Mouse (Mus musculus) heart, embryonic 12.5 days (tissue): ENCODE results near the gene Cd93. TPM values are rescaled to one million over a fixed set of nuclear protein-coding genes. Genes with fewer than 3 reads are reported as not detected.

Experiments used
- ATAC-seq: fragments of 200-750 bp; cut with Nextera tagmentation; 2 replicates; pipeline ENCODE4 v1.8.0; 2017; ENCODE audit warnings: moderate TSS enrichment, moderate library complexity; ENCODE audit not compliant: insufficient number of reproducible peaks, low FRiP score
- H3K27ac ChIP-seq: fragments of 300-500 bp; sonication (generic); 2 replicates; pipeline ENCODE4 v1.5.1; 2016; ENCODE audit warnings: mild to moderate bottlenecking, moderate library complexity; ENCODE audit not compliant: poor library complexity, severe bottlenecking
- H3K27me3 ChIP-seq: fragments of 300-500 bp; sonication (generic); replicated peaks from 2 replicates; pipeline ENCODE4 v1.6.1; 2016; ENCODE audit warnings: mild to moderate bottlenecking, moderate library complexity
- H3K36me3 ChIP-seq: fragments of 300-500 bp; sonication (generic); 2 replicates; pipeline ENCODE4 v1.6.1; 2016; ENCODE audit warnings: mild to moderate bottlenecking, moderate library complexity
- H3K4me1 ChIP-seq: fragments of 300-500 bp; sonication (generic); replicated peaks from 2 replicates; pipeline ENCODE4 v1.6.1; 2016; ENCODE audit warnings: mild to moderate bottlenecking
- H3K4me2 ChIP-seq: fragments of 300-500 bp; sonication (generic); 2 replicates; pipeline ENCODE4 v1.6.1; 2016; ENCODE audit warnings: mild to moderate bottlenecking, moderate library complexity
- H3K4me3 ChIP-seq: fragments of 300-500 bp; sonication (generic); 2 replicates; pipeline ENCODE4 v1.5.1; 2016; ENCODE audit warnings: mild to moderate bottlenecking
- H3K9ac ChIP-seq: fragments of 300-500 bp; sonication (generic); 2 replicates; pipeline ENCODE4 v1.6.1; 2016; ENCODE audit warnings: mild to moderate bottlenecking, moderate library complexity
- H3K9me3 ChIP-seq: fragments of 300-500 bp; sonication (generic); replicated peaks from 2 replicates; pipeline ENCODE4 v1.6.1; 2016; ENCODE audit warnings: mild to moderate bottlenecking, moderate library complexity
- WGBS: fragments of 180-500 bp; shearing (Covaris S2); methylation state at CpG from one replicate; pipeline ENCODE4 v1.1.7; 2016; 5-methylcytosine and 5-hydroxymethylcytosine counted together
- polyA plus RNA-seq: library from polyadenylated mRNA; unstranded; fragments of >200 nt; fragmentation: Nextera tagmentation; extraction: Ambion mirVana; gene quantifications from 2 replicates; pipeline ENCODE4 v1.2.1, GENCODE M21; 2016

Gene Cd93
- polyA plus RNA-seq, 1 experiment from 2014 or later = 27.3 TPM

- Histone ChIP-seq H3K9me3 (no peaks in the 10 kb centered on the region), H3K4me2 (peak overlapping the region; percentile 50), H3K27ac (peak overlapping the region; percentile 87), H3K9ac (peak overlapping the region; percentile 71), H3K36me3 (no peaks in the 10 kb centered on the region), H3K4me3 (peak overlapping the region; percentile 46), H3K4me1 (peaks cover 22% of the 10 kb centered on the region), H3K27me3 (no peaks in the 10 kb centered on the region)
- WGBS = 73% methylated on average over 4 of the region's 4 CpGs
- no peak for ATAC-seq
These were observed 653 bp downstream of the Cd93 start for GRCm38 (mm10) chr2:148442710-148443109.

- H3K4me2 ChIP-seq = peak overlapping the region; percentile 50
- H3K27ac ChIP-seq = peak overlapping the region; percentile 87
- WGBS = 76% methylated on average over 4 of the region's 4 CpGs
- no peaks in the 10 kb centered on the region for H3K9me3 ChIP-seq
- H3K27me3 ChIP-seq = no peaks in the 10 kb centered on the region
- peaks cover 22% of the 10 kb centered on the region for H3K4me1 ChIP-seq
- H3K4me3 ChIP-seq = peak overlapping the region; percentile 46
- H3K36me3 ChIP-seq = no peaks in the 10 kb centered on the region
- H3K9ac ChIP-seq = peak overlapping the region; percentile 71
- no peak for ATAC-seq
These were observed 1.2 kb downstream of the Cd93 start for GRCm38 (mm10) chr2:148442172-148442571.

GRCm38 (mm10) chr2:148441421-148441820, 1.9 kb downstream of the Cd93 start:
- H3K9me3 ChIP-seq = no peaks in the 10 kb centered on the region
- no peaks in the 10 kb centered on the region for H3K36me3 ChIP-seq
- H3K4me1 ChIP-seq = peaks cover 20% of the 10 kb centered on the region
- WGBS = 59% methylated on average over 10 of the region's 10 CpGs
- peak overlapping the region; percentile 71 for H3K9ac ChIP-seq
- peak overlapping the region; percentile 50 for H3K4me2 ChIP-seq
- H3K27ac ChIP-seq = peak overlapping the region; percentile 87
- H3K4me3 ChIP-seq = peak overlapping the region; percentile 46
- no peak for ATAC-seq
- no peaks in the 10 kb centered on the region for H3K27me3 ChIP-seq

GRCm38 (mm10) chr2:148439691-148440276, 3.6 kb downstream of the Cd93 start:
- Histone ChIP-seq H3K27ac (0 out of 2 replicates have a peak overlapping the region, but pooled peaks have one; percentile 31), H3K36me3 (no peaks in the 10 kb centered on the region), H3K4me2 (peak overlapping the region; percentile 50), H3K9ac (no peak overlapping the region), H3K4me3 (peak overlapping the region; percentile 46), H3K9me3 (no peaks in the 10 kb centered on the region), H3K4me1 (peaks cover 21% of the 10 kb centered on the region), H3K27me3 (no peaks in the 10 kb centered on the region)
- no peak for ATAC-seq
- WGBS = 26% methylated on average over 3 of the region's 3 CpGs

GRCm38 (mm10) chr2:148436285-148436684, 7.1 kb downstream of the Cd93 start:
- H3K9ac ChIP-seq = no peak overlapping the region
- peak overlapping the region; percentile 17; the same call in 1 of the 2 replicates for H3K4me2 ChIP-seq
- H3K4me1 ChIP-seq = peaks cover 4% of the 10 kb centered on the region; the same call in 1 of the 2 replicates
- no peak for ATAC-seq
- 33% methylated on average over 3 of the region's 3 CpGs for WGBS
- H3K9me3 ChIP-seq = no peaks in the 10 kb centered on the region
- no peaks in the 10 kb centered on the region for H3K27me3 ChIP-seq
- H3K36me3 ChIP-seq = no peaks in the 10 kb centered on the region
- no peak overlapping the region for H3K4me3 ChIP-seq
- H3K27ac ChIP-seq = no peak overlapping the region

- WGBS = 40% methylated on average over 2 of the region's 2 CpGs
- ATAC-seq = no peak
- no peak overlapping the region for H3K9ac ChIP-seq
- no peak overlapping the region for H3K4me2 ChIP-seq
- H3K36me3 ChIP-seq = no peaks in the 10 kb centered on the region
- H3K27ac ChIP-seq = no peak overlapping the region
- no peaks in the 10 kb centered on the region for H3K9me3 ChIP-seq
- H3K4me3 ChIP-seq = no peak overlapping the region
- no peaks in the 10 kb centered on the region for H3K27me3 ChIP-seq
- peaks cover 4% of the 10 kb centered on the region; the same call in 1 of the 2 replicates for H3K4me1 ChIP-seq
These were observed 11.0 kb downstream of the Cd93 start for GRCm38 (mm10) chr2:148432346-148432745.

GRCm38 (mm10) chr2:148430941-148431340, 12.4 kb downstream of the Cd93 start:
- Histone ChIP-seq H3K27ac (no peak overlapping the region), H3K36me3 (no peaks in the 10 kb centered on the region), H3K27me3 (no peaks in the 10 kb centered on the region), H3K9ac (no peak overlapping the region), H3K4me3 (no peak overlapping the region), H3K9me3 (no peaks in the 10 kb centered on the region), H3K4me1 (no peaks in the 10 kb centered on the region), H3K4me2 (no peak overlapping the region)
- ATAC-seq = no peak
- 72% methylated on average over 4 of the region's 4 CpGs for WGBS

- Histone ChIP-seq H3K36me3 (no peaks in the 10 kb centered on the region), H3K9me3 (no peaks in the 10 kb centered on the region), H3K9ac (no peak overlapping the region), H3K27ac (no peak overlapping the region), H3K4me2 (no peak overlapping the region), H3K4me1 (no peaks in the 10 kb centered on the region), H3K27me3 (no peaks in the 10 kb centered on the region), H3K4me3 (no peak overlapping the region)
- no peak for ATAC-seq
These were observed 14.3 kb downstream of the Cd93 start for GRCm38 (mm10) chr2:148429001-148429505.

GRCm38 (mm10) chr2:148428523-148428922, 14.8 kb downstream of the Cd93 start:
- Histone ChIP-seq H3K4me3 (no peak overlapping the region), H3K4me2 (no peak overlapping the region), H3K9ac (no peak overlapping the region), H3K27me3 (no peaks in the 10 kb centered on the region), H3K27ac (no peak overlapping the region), H3K36me3 (no peaks in the 10 kb centered on the region), H3K9me3 (no peaks in the 10 kb centered on the region), H3K4me1 (no peaks in the 10 kb centered on the region)
- 72% methylated on average over 3 of the region's 3 CpGs for WGBS
- no peak for ATAC-seq

GRCm38 (mm10) chr2:148427553-148427952, 15.8 kb downstream of the Cd93 start:
- H3K4me3 ChIP-seq = no peak overlapping the region
- H3K36me3 ChIP-seq = no peaks in the 10 kb centered on the region
- H3K9me3 ChIP-seq = no peaks in the 10 kb centered on the region
- no peaks in the 10 kb centered on the region for H3K4me1 ChIP-seq
- no peaks in the 10 kb centered on the region for H3K27me3 ChIP-seq
- no peak overlapping the region for H3K4me2 ChIP-seq
- WGBS = 78% methylated on average over 3 of the region's 3 CpGs
- ATAC-seq = no peak
- no peak overlapping the region for H3K9ac ChIP-seq
- H3K27ac ChIP-seq = no peak overlapping the region

- 78% methylated on average over 5 of the region's 5 CpGs for WGBS
- H3K9me3 ChIP-seq = no peaks in the 10 kb centered on the region
- H3K27ac ChIP-seq = no peak overlapping the region
- H3K36me3 ChIP-seq = no peaks in the 10 kb centered on the region
- ATAC-seq = no peak
- no peaks in the 10 kb centered on the region for H3K27me3 ChIP-seq
- no peaks in the 10 kb centered on the region for H3K4me1 ChIP-seq
- H3K4me2 ChIP-seq = no peak overlapping the region
- H3K9ac ChIP-seq = no peak overlapping the region
- H3K4me3 ChIP-seq = no peak overlapping the region
These were observed 17.5 kb downstream of the Cd93 start for GRCm38 (mm10) chr2:148425709-148426382.
